Comparison of ENCODE assay signal across 9 mouse cellular contexts in the genomic region with DNA sequence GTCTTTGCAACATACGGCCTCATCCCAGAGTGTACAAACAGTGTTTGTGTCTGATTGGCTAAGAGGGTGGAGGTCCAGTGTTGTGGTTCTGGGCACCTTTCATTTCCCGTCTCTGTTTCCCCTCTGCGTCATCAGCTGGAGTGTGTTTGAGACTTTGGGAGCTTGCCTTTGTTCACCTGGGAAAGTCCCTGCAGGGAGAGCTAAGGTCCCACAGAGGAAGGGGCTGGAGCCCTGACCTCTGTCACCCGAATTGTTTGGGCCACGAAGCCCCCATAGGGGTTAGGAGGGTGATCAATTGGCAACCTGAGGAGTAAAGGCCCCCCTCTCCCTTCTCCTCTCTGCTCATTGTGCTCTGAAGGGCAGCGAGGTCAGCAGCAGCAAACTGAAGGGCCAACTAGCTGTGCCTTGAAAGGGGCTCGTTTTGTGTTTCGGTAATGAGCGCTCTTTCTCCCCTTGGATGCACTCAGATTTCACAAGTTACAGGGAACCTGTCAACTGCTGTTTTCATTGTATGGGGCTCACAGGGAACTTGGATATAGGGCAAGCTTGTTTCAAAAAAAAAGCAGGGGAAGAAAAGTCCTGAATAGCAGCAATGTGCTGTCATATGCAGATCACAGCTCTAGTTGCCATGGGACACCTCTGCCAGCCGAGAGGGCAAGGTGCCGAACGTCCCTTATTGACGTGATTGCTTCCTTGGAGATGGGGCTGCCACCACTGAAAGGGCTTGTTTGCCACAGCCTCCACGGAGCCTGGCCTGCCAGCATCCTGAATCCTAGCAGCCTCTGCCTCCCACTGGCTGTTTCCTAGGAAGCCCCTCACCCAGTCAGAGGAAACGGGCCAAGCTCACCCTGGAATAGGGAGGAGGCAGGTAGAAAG.
DNase-seq lines count a peak whose midpoint lies in the region; ATAC-seq lines count a peak whose summit lies in the region.
"Had no signal": no experiment of that assay in that cellular context is flagged by ENCODE, and none has a peak within 500 bp of the region (broad histone marks: within the 10 kb centered on the region; RNA-seq: fewer than 3 reads in every experiment).

No protein-coding gene starts in this region.

- ATAC-seq in forebrain, embryonic 16.5 days = peak; percentile 79
- peak; percentile 70 for ATAC-seq in neural tube, embryonic 12.5 days (ENCODE audit: low FRiP score, low read depth)

- peaks cover 11% of the 10 kb centered on the region for H3K4me1 ChIP-seq in forebrain, embryonic 16.5 days (replicated peaks; ENCODE audit: control insufficient read depth, insufficient read depth, low read length)
- H3K4me1 ChIP-seq in neural tube, embryonic 12.5 days = peaks cover 15% of the 10 kb centered on the region

- H3K4me2 ChIP-seq in forebrain, embryonic 16.5 days (ENCODE audit: low read length) = no peak overlapping the region
- H3K4me2 ChIP-seq in neural tube, embryonic 12.5 days (replicated peaks) = no peak overlapping the region
- H3K4me2 ChIP-seq: liver, embryonic 13.5 days had no signal

- H3K36me3 ChIP-seq in forebrain, embryonic 16.5 days (ENCODE audit: control insufficient read depth, insufficient read depth) = no peaks in the 10 kb centered on the region
- H3K36me3 ChIP-seq in neural tube, embryonic 12.5 days = no peaks in the 10 kb centered on the region
- H3K36me3 ChIP-seq: liver, embryonic 13.5 days had no signal

- H3K9me3 ChIP-seq in forebrain, embryonic 16.5 days (ENCODE audit: control insufficient read depth, low read length) = no peaks in the 10 kb centered on the region
- H3K9me3 ChIP-seq in neural tube, embryonic 12.5 days = no peaks in the 10 kb centered on the region
- H3K9me3 ChIP-seq: liver, embryonic 13.5 days had no signal

- intact Hi-C loops in left cerebral cortex, postnatal 14 days (cut with DNase I) = no loop called here

- no peaks in the 10 kb centered on the region for H3K27me3 ChIP-seq in forebrain, embryonic 16.5 days (replicated peaks; ENCODE audit: control insufficient read depth, insufficient read depth, low read length)
- no peaks in the 10 kb centered on the region for H3K27me3 ChIP-seq in neural tube, embryonic 12.5 days (replicated peaks)
- H3K27me3 ChIP-seq: liver, embryonic 13.5 days had no signal

- no peak overlapping the region for H3K4me3 ChIP-seq in forebrain, embryonic 16.5 days (replicated peaks; ENCODE audit: low read length)
- H3K4me3 ChIP-seq in neural tube, embryonic 12.5 days = no peak overlapping the region
- H3K4me3 ChIP-seq: liver, embryonic 13.5 days had no signal

- 0 out of 2 replicates have a peak overlapping the region, but pooled peaks have one; percentile 13 for H3K9ac ChIP-seq in forebrain, embryonic 16.5 days (replicated peaks; ENCODE audit: low read depth, low read length)
- no peak overlapping the region for H3K9ac ChIP-seq in neural tube, embryonic 12.5 days
- H3K9ac ChIP-seq: liver, embryonic 13.5 days had no signal

- H3K27ac ChIP-seq in forebrain, embryonic 16.5 days (ENCODE audit: low read length) = peak overlapping the region; percentile 83
- no peak overlapping the region for H3K27ac ChIP-seq in neural tube, embryonic 12.5 days
- H3K27ac ChIP-seq: liver, embryonic 13.5 days had no signal

- WGBS in forebrain, embryonic 16.5 days = 5% methylated on average over 15 of the region's 15 CpGs
- 10% methylated on average over 15 of the region's 15 CpGs for WGBS in neural tube, embryonic 12.5 days

- peak; percentile 59 for DNase-seq in layer of hippocampus, adult 11-12 months (ENCODE audit: low spot score)
- no peak for DNase-seq in layer of hippocampus, adult 9-10 months (ENCODE audit: low spot score)
- peak; percentile 52 to 55 for DNase-seq in left cerebral cortex, postnatal 14 days (ENCODE audit: low spot score in 2 of 2)
- no peak for DNase-seq in ovary, postnatal 14 days (ENCODE audit: low spot score)
- no peak for DNase-seq in testis, postnatal 10 days (ENCODE audit: low spot score)
- DNase-seq in thymus, adult 18-20 months = no peak
- DNase-seq: liver, embryonic 13.5 days had no signal

Comparison
In these comparisons a context has a peak if more than half of its experiments do, and no peak if none do; other contexts are left out.
1. DNase-seq: peak in layer of hippocampus, adult 11-12 months (single experiment) and left cerebral cortex, postnatal 14 days (2 of 2); none in layer of hippocampus, adult 9-10 months (single experiment), ovary, postnatal 14 days (single experiment), testis, postnatal 10 days (single experiment) and thymus, adult 18-20 months (0 of 2).